Mouse (Mus musculus): ENCODE measurements at regions not wholly inside any gene's neighbourhood (a gene's known extent, or its start where the extent isn't known, plus 50 kb on each side); places are given as distances from the start of the nearest gene placed in this dataset.

GRCm38 (mm10) chr19:45301432-45301732 is 62.2 kb upstream of the Btrc start:
- no peak overlapping the region for H3K27ac ChIP-seq (ENCODE audit: insufficient read depth, low read depth)
- no peaks in the 10 kb centered on the region for H3K9me3 ChIP-seq (replicated peaks; ENCODE audit: low read length)
- no peaks in the 10 kb centered on the region for H3K79me2 ChIP-seq (replicated peaks; ENCODE audit: control insufficient read depth, extremely low read depth, insufficient read depth, poor library complexity, severe bottlenecking)
- H3K4me2 ChIP-seq (ENCODE audit: insufficient read depth, low read depth, poor library complexity, severe bottlenecking), result peak overlapping the region; percentile 69
- peak overlapping the region; percentile 25 for H3K9ac ChIP-seq (ENCODE audit: insufficient read depth, low read depth)
- DNase-seq (ENCODE audit: extremely low read depth), result no peak
- peaks cover 46% of the 10 kb centered on the region for H3K27me3 ChIP-seq (replicated peaks)
- TF ChIP-seq CHD2 (IDR thresholded peaks at IDR 0.05; ENCODE audit: low read length) (no peak), MYC (IDR thresholded peaks at IDR 0.05; ENCODE audit: low read depth, low read length) (no peak), TCF12 (IDR thresholded peaks at IDR 0.05; ENCODE audit: low read depth, low read length) (no peak), USF1 (IDR thresholded peaks at IDR 0.05; ENCODE audit: low read depth, low read length) (no peak), ZC3H11A (IDR thresholded peaks at IDR 0.05; ENCODE audit: low read depth, low read length) (no peak), IRF4 (IDR thresholded peaks at IDR 0.05; ENCODE audit: low read depth, low read length) (no peak), GABPA (IDR thresholded peaks at IDR 0.05; ENCODE audit: insufficient replicate concordance, low read depth, low read length) (no peak), CHD1 (IDR thresholded peaks at IDR 0.05; ENCODE audit: low read depth, low read length) (no peak), ELF1 (IDR thresholded peaks at IDR 0.05; ENCODE audit: low read depth, low read length) (no peak), E2F4 (IDR thresholded peaks at IDR 0.05; ENCODE audit: insufficient replicate concordance, low read depth, low read length) (no peak)
- in situ Hi-C loops (cut with MboI; ENCODE audit: low pct_ligation_motif_present, low pct_unique_long_range_greater_than_20kb, low sequenced_read_pairs) (no loop called here), dilution Hi-C loops (cut with MboI; ENCODE audit: extremely low pct_ligation_motif_present, extremely low pct_unique_long_range_greater_than_20kb, low sequenced_read_pairs) (no loop called here)
- peak overlapping the region in 1 of 3 experiments; percentile 50 for H3K4me3 ChIP-seq (replicated peaks in 1 of 3; ENCODE audit: low read depth in 2 of 3, low read length in 2 of 3, poor library complexity in 1 of 3)
- H3K4me1 ChIP-seq (ENCODE audit: control insufficient read depth in 1 of 2, insufficient read depth in 2 of 2), result peaks cover 5 to 11% of the 10 kb centered on the region in 2 experiments; a peak in 2 of 4 replicates
- H3K36me3 ChIP-seq (replicated peaks in 1 of 2; ENCODE audit: control insufficient read depth in 1 of 2, insufficient read depth in 1 of 2, low read length in 1 of 2), result no peaks in the 10 kb centered on the region

- in situ Hi-C loops (cut with MboI; ENCODE audit: low pct_ligation_motif_present, low pct_unique_long_range_greater_than_20kb, low sequenced_read_pairs), result no loop called here
- TF ChIP-seq NRF1 (IDR thresholded peaks at IDR 0.05; ENCODE audit: low read depth, low read length) (peak; percentile 33; the same call in 1 of the 2 replicates), EP300 (IDR thresholded peaks at IDR 0.05; ENCODE audit: low read length) (no peak)
- Histone ChIP-seq H3K27ac (ENCODE audit: insufficient read depth, low read depth) (no peak overlapping the region), H3K9ac (ENCODE audit: insufficient read depth, low read depth) (peak overlapping the region; percentile 25), H3K4me1 (ENCODE audit: control insufficient read depth in 1 of 2, insufficient read depth in 2 of 2) (peaks cover 5 to 14% of the 10 kb centered on the region in 2 experiments; a peak in 2 of 4 replicates), H3K9me3 (replicated peaks; ENCODE audit: low read length) (no peaks in the 10 kb centered on the region), H3K36me3 (replicated peaks in 1 of 2; ENCODE audit: control insufficient read depth in 1 of 2, insufficient read depth in 1 of 2, low read length in 1 of 2) (no peaks in the 10 kb centered on the region), H3K4me3 (replicated peaks in 1 of 3; ENCODE audit: low read depth in 2 of 3, low read length in 2 of 3, poor library complexity in 1 of 3) (peak overlapping the region in 1 of 3 experiments; percentile 50), H3K27me3 (replicated peaks) (peaks cover 48% of the 10 kb centered on the region), H3K4me2 (ENCODE audit: insufficient read depth, low read depth, poor library complexity, severe bottlenecking) (peak overlapping the region; percentile 69), H3K79me2 (replicated peaks; ENCODE audit: control insufficient read depth, extremely low read depth, insufficient read depth, poor library complexity, severe bottlenecking) (no peaks in the 10 kb centered on the region)
- no peak for DNase-seq (ENCODE audit: extremely low read depth)
- dilution Hi-C loops (cut with MboI; ENCODE audit: extremely low pct_ligation_motif_present, extremely low pct_unique_long_range_greater_than_20kb, low sequenced_read_pairs), result no loop called here
Observed at GRCm38 (mm10) chr19:45301733-45302547, 61.6 kb upstream of the Btrc start.

All from CH12.LX (cell line).